Mouse (Mus musculus) embryonic facial prominence, embryonic 11.5 days (tissue): Measurements from ENCODE around the gene Timm10. TPM values are rescaled to one million over a fixed set of nuclear protein-coding genes. Genes with fewer than 3 reads are reported as not detected.

Experiments used
- ATAC-seq: fragments of 200-750 bp; cut with Nextera tagmentation; replicated peaks from 2 replicates; pipeline ENCODE4 v1.8.0; 2017; ENCODE audit warnings: low read depth; ENCODE audit not compliant: insufficient number of reproducible peaks, low FRiP score, low TSS enrichment
- DNase-seq: peaks from one replicate; pipeline ENCODE4 v3.0.0-alpha.2; 2015; ENCODE audit warnings: low spot score
- H3K27ac ChIP-seq: fragments of 300-500 bp; sonication (generic); replicated peaks from 2 replicates; pipeline ENCODE4 v1.5.1; 2014; ENCODE audit warnings: mild to moderate bottlenecking, low read depth, low read length, control low read depth
- H3K27me3 ChIP-seq: fragments of 300-500 bp; sonication (generic); 2 replicates; pipeline ENCODE4 v1.6.1; 2014; ENCODE audit warnings: mild to moderate bottlenecking, low read length, moderate library complexity, mixed read lengths; ENCODE audit not compliant: control insufficient read depth, insufficient read depth
- H3K36me3 ChIP-seq: fragments of 300-500 bp; sonication (generic); replicated peaks from 2 replicates; pipeline ENCODE4 v1.6.1; 2014; ENCODE audit warnings: low read depth, mild to moderate bottlenecking, low read length, moderate library complexity, mixed read lengths; ENCODE audit not compliant: control insufficient read depth, insufficient read depth
- H3K4me1 ChIP-seq: fragments of 300-500 bp; sonication (generic); 2 replicates; pipeline ENCODE4 v1.6.1; 2014; ENCODE audit warnings: low read length, mixed read lengths; ENCODE audit not compliant: control insufficient read depth, insufficient read depth
- H3K4me2 ChIP-seq: fragments of 300-500 bp; sonication (generic); 2 replicates; pipeline ENCODE4 v1.6.1; 2014; ENCODE audit warnings: low read depth, mild to moderate bottlenecking, control low read depth, low read length, moderate library complexity
- H3K4me3 ChIP-seq: fragments of 300-500 bp; sonication (generic); 2 replicates; pipeline ENCODE4 v1.5.1; 2014; ENCODE audit warnings: low read depth, low read length, control low read depth
- H3K9ac ChIP-seq: fragments of 300-500 bp; sonication (generic); replicated peaks from 2 replicates; pipeline ENCODE4 v1.6.1; 2014; ENCODE audit warnings: mild to moderate bottlenecking, control low read depth, low read length
- H3K9me3 ChIP-seq: fragments of 300-500 bp; sonication (generic); replicated peaks from 2 replicates; pipeline ENCODE4 v1.6.1; 2016; ENCODE audit warnings: mild to moderate bottlenecking, low read length, inconsistent platforms, mixed read lengths; ENCODE audit not compliant: control insufficient read depth
- WGBS: fragments of 180-500 bp; shearing (Covaris S2); extraction: QIAGEN DNeasy Blood & Tissue Kit; methylation state at CpG from one replicate; pipeline ENCODE4 v1.1.7; 2014; 5-methylcytosine and 5-hydroxymethylcytosine counted together
- polyA plus RNA-seq: library from polyadenylated mRNA; unstranded; fragments of >200 nt; fragmentation: Nextera tagmentation; extraction: Ambion mirVana; gene quantifications from 2 replicates; pipeline ENCODE4 v1.2.1, GENCODE M21; 2014

Timm10 gene
- polyA plus RNA-seq, 1 experiment from 2014 or later = 45.9 TPM

GRCm38 (mm10) chr2:84868977-84869376 is 42.2 kb downstream of the Timm10 start:
- DNase-seq = no peak
- Histone ChIP-seq H3K4me2 (no peak overlapping the region), H3K36me3 (no peaks in the 10 kb centered on the region), H3K27me3 (peaks cover 62% of the 10 kb centered on the region), H3K9ac (no peak overlapping the region), H3K4me3 (no peak overlapping the region), H3K27ac (no peak overlapping the region), H3K4me1 (peaks cover 7% of the 10 kb centered on the region), H3K9me3 (no peaks in the 10 kb centered on the region; the same call in 1 of the 2 replicates)
- WGBS = 73% methylated on average over 2 of the region's 2 CpGs
- no peak for ATAC-seq

DNA sequence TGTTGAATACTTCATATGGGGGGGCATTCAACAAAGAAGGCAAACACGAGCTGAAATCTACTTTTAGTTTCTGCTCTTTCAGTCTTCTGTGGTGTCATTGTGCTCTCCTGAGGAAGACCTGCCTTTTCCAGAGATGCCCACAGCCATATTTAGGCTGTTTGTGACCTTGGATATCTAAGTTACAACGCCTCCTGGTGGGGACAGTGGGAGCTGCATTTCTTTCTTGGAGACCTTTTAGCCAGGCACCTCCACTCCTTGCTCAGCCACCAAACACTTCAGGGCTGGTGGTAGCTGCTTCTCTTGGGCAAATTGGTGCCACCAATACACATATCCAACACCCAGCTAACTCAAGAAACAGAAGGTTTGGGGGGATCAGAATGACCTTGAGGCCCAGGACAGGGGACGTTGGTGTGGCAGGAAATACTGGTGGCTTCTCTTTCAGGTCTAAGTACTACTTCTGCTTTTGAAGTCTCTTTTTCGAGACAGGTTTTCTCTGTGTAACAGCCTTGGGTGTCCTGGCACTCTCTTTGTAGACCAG is 43.9 kb downstream of the Timm10 start:
- Histone ChIP-seq H3K4me1 (peaks cover 7% of the 10 kb centered on the region), H3K36me3 (no peaks in the 10 kb centered on the region), H3K27ac (no peak overlapping the region), H3K27me3 (peaks cover 73% of the 10 kb centered on the region), H3K9me3 (no peaks in the 10 kb centered on the region; the same call in 1 of the 2 replicates), H3K9ac (no peak overlapping the region), H3K4me2 (no peak overlapping the region), H3K4me3 (no peak overlapping the region)
- 62% methylated on average over 4 of the region's 4 CpGs for WGBS
- ATAC-seq = no peak
- DNase-seq = no peak

DNA sequence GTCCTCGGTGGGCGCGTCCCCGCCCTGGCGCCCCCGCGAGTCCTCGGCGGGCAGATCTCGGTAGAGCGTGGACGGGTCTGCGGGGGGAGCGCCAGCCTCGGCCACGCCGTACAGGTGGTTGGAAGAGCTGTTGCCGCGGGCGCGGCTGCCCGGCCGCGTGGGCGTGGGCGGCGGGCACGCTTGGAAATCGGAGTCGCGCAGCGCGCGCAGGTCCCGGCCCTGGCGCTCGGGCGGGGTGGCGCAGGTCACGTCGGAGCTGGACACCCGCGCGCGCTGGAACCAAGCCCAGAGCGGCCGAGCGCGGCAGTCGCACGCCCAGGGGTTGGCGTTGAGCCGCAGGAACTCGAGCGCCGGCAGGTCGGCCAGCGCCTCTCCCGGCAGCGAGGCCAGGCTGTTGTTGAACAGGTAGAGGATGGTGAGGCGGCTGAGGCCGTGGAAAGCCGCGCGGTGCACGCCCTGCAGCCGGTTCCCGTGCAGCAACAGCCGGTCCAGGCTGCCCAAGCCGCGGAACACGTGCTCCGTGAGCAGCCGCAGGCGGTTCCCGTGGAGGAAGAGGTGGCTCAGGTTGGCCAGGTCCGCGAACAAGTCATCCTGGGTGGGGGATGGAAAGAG is 45.4 kb downstream of the Timm10 start:
- peak overlapping the region; percentile 46 for H3K4me3 ChIP-seq
- H3K27ac ChIP-seq = no peak overlapping the region
- DNase-seq (peak; percentile 38), ATAC-seq (peak; percentile 20; the same call in 1 of the 2 replicates)
- H3K36me3 ChIP-seq = no peaks in the 10 kb centered on the region
- peaks cover 4% of the 10 kb centered on the region; the same call in 1 of the 2 replicates for H3K4me1 ChIP-seq
- H3K9ac ChIP-seq = peak overlapping the region; percentile 39
- 1% methylated on average over 74 of the region's 78 CpGs for WGBS
- peaks cover 59% of the 10 kb centered on the region for H3K27me3 ChIP-seq
- no peaks in the 10 kb centered on the region; the same call in 1 of the 2 replicates for H3K9me3 ChIP-seq
- H3K4me2 ChIP-seq = peak overlapping the region; percentile 88

DNA sequence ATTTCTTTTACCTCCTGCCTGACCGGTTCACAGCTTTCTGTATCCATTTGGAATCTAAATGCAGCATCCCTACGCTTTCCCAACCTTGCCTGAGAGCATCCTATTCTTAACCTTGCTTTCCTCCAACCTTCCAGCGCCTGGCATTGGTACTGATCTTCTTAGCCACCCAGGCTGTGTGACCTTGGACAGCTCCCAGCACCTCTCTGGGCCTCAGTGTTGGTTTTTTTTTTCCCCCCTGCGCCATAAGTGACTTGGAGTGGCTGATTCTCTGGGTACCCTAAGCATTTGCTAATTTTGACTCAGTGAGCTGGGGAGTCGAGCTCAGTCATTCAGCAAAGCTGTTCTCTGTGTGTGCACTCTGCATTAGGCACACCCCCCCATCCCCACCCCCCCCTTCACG is 49.0 kb downstream of the Timm10 start:
- no peak overlapping the region for H3K4me3 ChIP-seq
- peaks cover 4% of the 10 kb centered on the region; the same call in 1 of the 2 replicates for H3K4me1 ChIP-seq
- DNase-seq = no peak
- no peak for ATAC-seq
- WGBS = 51% methylated on average over 6 of the region's 6 CpGs
- no peaks in the 10 kb centered on the region for H3K36me3 ChIP-seq
- H3K27me3 ChIP-seq = peaks cover 40% of the 10 kb centered on the region
- no peaks in the 10 kb centered on the region; the same call in 1 of the 2 replicates for H3K9me3 ChIP-seq
- H3K9ac ChIP-seq = no peak overlapping the region
- no peak overlapping the region for H3K4me2 ChIP-seq
- no peak overlapping the region for H3K27ac ChIP-seq

Other genes starting within 250 kb of the Timm10 start
- 39.3 and 40.6 TPM in 2 replicates for gene Ctnnd1, start 176.2 kb upstream of the Timm10 start, polyA plus RNA-seq
- 0.07 TPM in 2 replicates for gene Btbd18, start 167.9 kb upstream of the Timm10 start, polyA plus RNA-seq
- 446 and 475 TPM in 2 replicates for gene Selenoh, start 156.2 kb upstream of the Timm10 start, polyA plus RNA-seq
- gene Gm28635, start 149.0 kb upstream of the Timm10 start, polyA plus RNA-seq = not detected in 2 replicates
- gene Med19, start 148.6 kb upstream of the Timm10 start, polyA plus RNA-seq = 62.1 and 68.2 TPM in 2 replicates
- gene Tmx2, start 147.9 kb upstream of the Timm10 start, polyA plus RNA-seq = 150 and 152 TPM in 2 replicates
- 25.4 and 25.5 TPM in 2 replicates for gene Zdhhc5, start 111.8 kb upstream of the Timm10 start, polyA plus RNA-seq
- 58.5 and 61.1 TPM in 2 replicates for gene Clp1, start 99.6 kb upstream of the Timm10 start, polyA plus RNA-seq
- 6.2 and 6.6 TPM in 2 replicates for gene Ypel4, start 92.9 kb upstream of the Timm10 start, polyA plus RNA-seq
- gene Gm19426, start 83.3 kb upstream of the Timm10 start, polyA plus RNA-seq = 5.9 and 6.4 TPM in 2 replicates
- 21.0 and 22.4 TPM in 2 replicates for gene Serping1, start 51.6 kb upstream of the Timm10 start, polyA plus RNA-seq
- gene Ube2l6, start 28.2 kb upstream of the Timm10 start, polyA plus RNA-seq = 30.6 and 36.1 TPM in 2 replicates
- gene Smtnl1, start 4.3 kb upstream of the Timm10 start, polyA plus RNA-seq = 0.11 and 0.20 TPM in 2 replicates
- gene Slc43a1, start 11.9 kb downstream of the Timm10 start, polyA plus RNA-seq = 23.1 and 28.0 TPM in 2 replicates
- 2.4 and 3.2 TPM in 2 replicates for gene Rtn4rl2, start 59.7 kb downstream of the Timm10 start, polyA plus RNA-seq
- 37.2 and 38.9 TPM in 2 replicates for gene Slc43a3, start 109.6 kb downstream of the Timm10 start, polyA plus RNA-seq
- 0.60 and 0.78 TPM in 2 replicates for gene Prg2, start 153.5 kb downstream of the Timm10 start, polyA plus RNA-seq
- not detected in 2 replicates for gene Prg3, start 161.2 kb downstream of the Timm10 start, polyA plus RNA-seq
- 409 TPM in 2 replicates for gene Ssrp1, start 210.2 kb downstream of the Timm10 start, polyA plus RNA-seq
- 6.2 and 8.4 TPM in 2 replicates for gene P2rx3, start 210.5 kb downstream of the Timm10 start, polyA plus RNA-seq
- gene Tnks1bp1, start 221.0 kb downstream of the Timm10 start, polyA plus RNA-seq = 9.3 and 12.2 TPM in 2 replicates